Mouse (Mus musculus) B cell, adult (primary cell): ENCODE results near the gene Spryd3. TPM values are rescaled to one million over a fixed set of nuclear protein-coding genes. Genes with fewer than 3 reads are reported as not detected.

ENCODE experiments used
- total RNA-seq: library from RNA; stranded (reverse); gene quantifications from 4 replicates; pipeline ENCODE4 v1.2.4, GENCODE M21; 2023; ENCODE audit not compliant: inconsistent age

The Spryd3 gene
- total RNA-seq: 32.5 to 42.3 TPM (median 36.8 TPM) in 4 replicates

GRCm38 (mm10) chr15:102136129-102136758 is at the start of gene Spryd3:
Spryd3 (minus strand) TSS chr15:102136234.

GRCm38 (mm10) chr15:102150301-102151135 is 14.5 kb upstream of the Spryd3 start, which contains the start of gene Soat2:
Soat2 (plus strand) TSS chr15:102150526.

GRCm38 (mm10) chr15:102144274-102144711 is 8.3 kb upstream of the Spryd3 start, which contains the start of gene Igfbp6:
Igfbp6 (plus strand) TSS chr15:102144362.

GRCm38 (mm10) chr15:102100161-102100981 is 35.7 kb downstream of the Spryd3 start, which contains the start of gene Tns2:
Tns2 (plus strand) TSS chr15:102100413.

DNA sequence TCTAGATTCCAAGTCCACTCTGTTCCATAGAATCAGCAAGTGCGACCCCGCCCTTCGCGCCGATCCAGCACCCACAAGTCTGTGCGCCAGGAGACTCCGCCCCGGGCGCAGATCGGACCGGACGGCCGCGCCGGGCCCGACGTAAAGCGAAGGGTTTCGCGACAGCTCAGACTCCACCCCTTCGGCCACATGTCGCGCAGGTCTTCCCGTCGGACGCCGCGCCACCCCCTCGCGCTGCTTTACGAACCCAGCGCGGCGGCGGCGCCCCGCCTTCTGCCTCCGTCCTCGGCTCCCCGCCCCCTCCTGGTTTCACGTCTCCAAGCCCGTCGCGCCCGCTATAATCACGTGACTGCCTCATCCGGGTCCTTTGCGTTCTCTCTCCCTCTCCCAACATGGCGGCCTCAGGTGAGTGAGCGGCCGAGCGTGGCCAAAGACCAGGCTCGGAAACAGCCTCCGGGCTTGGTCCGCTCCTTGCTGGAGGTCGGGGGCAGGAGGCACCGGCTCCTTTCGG is 62.4 kb downstream of the Spryd3 start, which contains the start of gene Eif4b:
Gene Eif4b, plus strand, starts transcription at position 215 of the 511 bp plus-strand sequence.

Other genes with a start within 250 kb of the Spryd3 start
- gene Krt76, start 243.3 kb downstream of the Spryd3 start, total RNA-seq: not detected in 4 replicates
- not detected in 4 replicates for gene Krt4, start 211.5 kb downstream of the Spryd3 start, total RNA-seq
- not detected in 4 replicates for gene Krt79, start 195.9 kb downstream of the Spryd3 start, total RNA-seq
- not detected in 4 replicates for gene Krt78, start 181.9 kb downstream of the Spryd3 start, total RNA-seq
- gene Krt8, start 131.8 kb downstream of the Spryd3 start, total RNA-seq: not detected in 4 replicates
- gene Krt18, start 108.1 kb downstream of the Spryd3 start, total RNA-seq: 0.48 TPM in 1 of 4 replicates, not detected in the others
- 229 to 248 TPM (median 239 TPM) in 4 replicates for gene Eif4b, start 62.5 kb downstream of the Spryd3 start, total RNA-seq
- gene Tns2, start 35.8 kb downstream of the Spryd3 start, total RNA-seq: 0.32 to 1.5 TPM (median 0.75 TPM) in 4 replicates
- gene Igfbp6, start 8.1 kb upstream of the Spryd3 start, total RNA-seq: 0.45 to 0.96 TPM (median 0.67 TPM) in 3 of 4 replicates, not detected in the other
- gene Soat2, start 14.3 kb upstream of the Spryd3 start, total RNA-seq: 0.32 to 0.39 TPM in 2 of 4 replicates, not detected in the others
- 124 to 135 TPM (median 129 TPM) in 4 replicates for gene Zfp740, start 67.0 kb upstream of the Spryd3 start, total RNA-seq
- gene Csad, start 68.5 kb upstream of the Spryd3 start, total RNA-seq: 25.7 to 32.5 TPM (median 28.9 TPM) in 4 replicates
- 156 to 194 TPM (median 184 TPM) in 4 replicates for gene Itgb7, start 95.7 kb upstream of the Spryd3 start, total RNA-seq
- gene Rarg, start 121.3 kb upstream of the Spryd3 start, total RNA-seq: 0.18 to 0.48 TPM (median 0.30 TPM) in 4 replicates
- gene Gm9918, start 134.3 kb upstream of the Spryd3 start, total RNA-seq: not detected in 4 replicates
- 29.3 to 35.7 TPM (median 32.0 TPM) in 4 replicates for gene Mfsd5, start 143.2 kb upstream of the Spryd3 start, total RNA-seq
- 1.1 to 3.4 TPM (median 1.9 TPM) in 4 replicates for gene Espl1, start 160.0 kb upstream of the Spryd3 start, total RNA-seq
- 474 to 547 TPM (median 525 TPM) in 4 replicates for gene Pfdn5, start 189.9 kb upstream of the Spryd3 start, total RNA-seq
- 45.9 to 63.6 TPM (median 58.0 TPM) in 4 replicates for gene Myg1, start 195.5 kb upstream of the Spryd3 start, total RNA-seq
- gene Aaas, start 214.5 kb upstream of the Spryd3 start, total RNA-seq: 60.2 to 71.7 TPM (median 65.2 TPM) in 4 replicates
- gene Sp7, start 230.9 kb upstream of the Spryd3 start, total RNA-seq: not detected in 4 replicates